Mouse (Mus musculus) liver, postnatal 0 days (tissue): ENCODE results near the gene Ago3. TPM values are rescaled to one million over a fixed set of nuclear protein-coding genes. Genes with fewer than 3 reads are reported as not detected.

Experiments
- ATAC-seq: fragments of 200-750 bp; cut with Nextera tagmentation; 2 replicates; pipeline ENCODE4 v1.8.0; 2017; ENCODE audit warnings: mild to moderate bottlenecking, moderate library complexity
- DNase-seq: peaks from one replicate; pipeline ENCODE4 v3.0.0-alpha.2; 2016
- H3K27ac ChIP-seq: fragments of 300-500 bp; sonication (generic); 2 replicates; pipeline ENCODE4 v1.5.1; 2014; ENCODE audit warnings: antibody characterized with exemption, moderate library complexity, mild to moderate bottlenecking, low read depth
- H3K27me3 ChIP-seq: fragments of 300-500 bp; sonication (generic); 2 replicates; pipeline ENCODE4 v1.6.1; 2014; ENCODE audit warnings: low read length, control low read depth, mixed read lengths; ENCODE audit not compliant: insufficient read depth
- H3K36me3 ChIP-seq: fragments of 300-500 bp; sonication (generic); replicated peaks from 2 replicates; pipeline ENCODE4 v1.6.1; 2014; ENCODE audit warnings: mild to moderate bottlenecking, control low read depth, low read length, moderate library complexity, mixed read lengths; ENCODE audit not compliant: insufficient read depth
- H3K4me1 ChIP-seq: fragments of 300-500 bp; sonication (generic); 2 replicates; pipeline ENCODE4 v1.6.1; 2014; ENCODE audit warnings: antibody characterized with exemption, mild to moderate bottlenecking, control low read depth; ENCODE audit not compliant: insufficient read depth
- H3K4me2 ChIP-seq: fragments of 300-500 bp; sonication (generic); 2 replicates; pipeline ENCODE4 v1.6.1; 2014; ENCODE audit warnings: low read depth, mild to moderate bottlenecking, low read length, moderate library complexity, mixed read lengths
- H3K4me3 ChIP-seq: fragments of 300-500 bp; sonication (generic); 2 replicates; pipeline ENCODE4 v1.5.1; 2014; ENCODE audit warnings: low read depth, low read length
- H3K9ac ChIP-seq: fragments of 300-500 bp; sonication (generic); replicated peaks from 2 replicates; pipeline ENCODE4 v1.6.1; 2014; ENCODE audit warnings: mild to moderate bottlenecking, moderate library complexity
- H3K9me3 ChIP-seq: fragments of 300-500 bp; sonication (generic); 2 replicates; pipeline ENCODE4 v1.6.1; 2016; ENCODE audit warnings: mild to moderate bottlenecking, control low read depth, low read length, mixed read lengths
- CTCF ChIP-seq: sonication (generic); IDR thresholded peaks from 2 replicates; pipeline ENCODE4 v1.5.1; 2016; ENCODE audit warnings: antibody characterized with exemption, low read depth
- EP300 ChIP-seq: IDR thresholded peaks from 2 replicates; pipeline ENCODE4 v1.6.1; 2016; ENCODE audit warnings: antibody characterized with exemption, low read depth, mild to moderate bottlenecking
- WGBS: fragments of 180-500 bp; shearing (Covaris S2); extraction: QIAGEN DNeasy Blood & Tissue Kit; methylation state at CpG from one replicate; pipeline ENCODE4 v1.1.7; 2014; ENCODE audit not compliant: insufficient replicate concordance; 5-methylcytosine and 5-hydroxymethylcytosine counted together
- polyA plus RNA-seq: library from polyadenylated mRNA; unstranded; fragments of >200 nt; fragmentation: Nextera tagmentation; extraction: Ambion mirVana; gene quantifications from 2 replicates; pipeline ENCODE4 v1.2.1, GENCODE M21; 2015

Gene Ago3
- polyA plus RNA-seq, 1 experiment from 2014 or later: 5.2 TPM

- no peaks in the 10 kb centered on the region for H3K36me3 ChIP-seq
- no peak overlapping the region for H3K4me2 ChIP-seq
- TF ChIP-seq EP300 (no peak), CTCF (no peak)
- H3K9ac ChIP-seq: no peak overlapping the region
- ATAC-seq (no peak), DNase-seq (no peak)
- no peak overlapping the region for H3K27ac ChIP-seq
- peaks cover 5% of the 10 kb centered on the region; the same call in 1 of the 2 replicates for H3K9me3 ChIP-seq
- no peaks in the 10 kb centered on the region for H3K27me3 ChIP-seq
- 84% methylated on average over 7 of the region's 7 CpGs for WGBS
- H3K4me3 ChIP-seq: no peak overlapping the region
- H3K4me1 ChIP-seq: peaks cover 4% of the 10 kb centered on the region
Measured at GRCm38 (mm10) chr4:126310344-126310743, 119.0 kb downstream of the Ago3 start.

- H3K27ac ChIP-seq: no peak overlapping the region
- DNase-seq (peak; percentile 89), ATAC-seq (peak; percentile 71)
- peaks cover 4% of the 10 kb centered on the region for H3K4me1 ChIP-seq
- WGBS: under 1% methylated on average over 7 of the region's 7 CpGs
- TF ChIP-seq EP300: no peak
- TF ChIP-seq CTCF: peak; percentile 89
- H3K9me3 ChIP-seq: peaks cover 5% of the 10 kb centered on the region; the same call in 1 of the 2 replicates
- H3K4me2 ChIP-seq: no peak overlapping the region
- no peak overlapping the region for H3K9ac ChIP-seq
- H3K27me3 ChIP-seq: no peaks in the 10 kb centered on the region
- H3K4me3 ChIP-seq: no peak overlapping the region
- no peaks in the 10 kb centered on the region for H3K36me3 ChIP-seq
Measured at GRCm38 (mm10) chr4:126309922-126310309, 119.4 kb downstream of the Ago3 start.

- Histone ChIP-seq H3K4me1 (peaks cover 4% of the 10 kb centered on the region), H3K9ac (no peak overlapping the region), H3K27me3 (no peaks in the 10 kb centered on the region), H3K36me3 (no peaks in the 10 kb centered on the region), H3K9me3 (peaks cover 5% of the 10 kb centered on the region; the same call in 1 of the 2 replicates), H3K27ac (no peak overlapping the region), H3K4me3 (no peak overlapping the region), H3K4me2 (no peak overlapping the region)
- ATAC-seq (peak; percentile 41; the same call in 1 of the 2 replicates), DNase-seq (no peak)
- TF ChIP-seq EP300 (no peak), CTCF (peak; percentile 38)
- WGBS: 16% methylated on average over 20 of the region's 20 CpGs
Measured at GRCm38 (mm10) chr4:126309211-126309921, 120.0 kb downstream of the Ago3 start.

- no peak overlapping the region for H3K4me3 ChIP-seq
- H3K27me3 ChIP-seq: peaks cover 15% of the 10 kb centered on the region
- ATAC-seq: no peak
- H3K27ac ChIP-seq: no peak overlapping the region
- no peak for DNase-seq
- no peak for TF ChIP-seq CTCF
- TF ChIP-seq EP300: no peak
- WGBS: 16% methylated on average over 2 of the region's 2 CpGs
- no peak overlapping the region for H3K9ac ChIP-seq
- H3K36me3 ChIP-seq: no peaks in the 10 kb centered on the region
- peaks cover 4% of the 10 kb centered on the region for H3K4me1 ChIP-seq
- peaks cover 5% of the 10 kb centered on the region; the same call in 1 of the 2 replicates for H3K9me3 ChIP-seq
- H3K4me2 ChIP-seq: no peak overlapping the region
Measured at GRCm38 (mm10) chr4:126306827-126307226, 122.5 kb downstream of the Ago3 start.

GRCm38 (mm10) chr4:126306058-126306457 lies 123.3 kb downstream of the Ago3 start:
- TF ChIP-seq CTCF: peak; percentile 29; the same call in 1 of the 2 replicates
- no peak for TF ChIP-seq EP300
- peaks cover 10% of the 10 kb centered on the region for H3K4me1 ChIP-seq
- H3K4me3 ChIP-seq: no peak overlapping the region
- H3K27ac ChIP-seq: no peak overlapping the region
- peaks cover 5% of the 10 kb centered on the region; the same call in 1 of the 2 replicates for H3K9me3 ChIP-seq
- no peak overlapping the region for H3K9ac ChIP-seq
- ATAC-seq (no peak), DNase-seq (no peak)
- WGBS: 83% methylated on average over 6 of the region's 6 CpGs
- H3K27me3 ChIP-seq: peaks cover 23% of the 10 kb centered on the region
- no peaks in the 10 kb centered on the region for H3K36me3 ChIP-seq
- H3K4me2 ChIP-seq: no peak overlapping the region

- H3K27me3 ChIP-seq: peaks cover 29% of the 10 kb centered on the region
- no peak overlapping the region for H3K9ac ChIP-seq
- peaks cover 12% of the 10 kb centered on the region for H3K4me1 ChIP-seq
- no peak overlapping the region for H3K4me3 ChIP-seq
- peaks cover 5% of the 10 kb centered on the region; the same call in 1 of the 2 replicates for H3K9me3 ChIP-seq
- H3K36me3 ChIP-seq: no peaks in the 10 kb centered on the region
- ATAC-seq: no peak
- no peak overlapping the region for H3K4me2 ChIP-seq
- no peak for DNase-seq
- TF ChIP-seq CTCF (no peak), EP300 (no peak)
- 68% methylated on average over 1 of the region's 1 CpGs for WGBS
- H3K27ac ChIP-seq: no peak overlapping the region
Measured at GRCm38 (mm10) chr4:126305428-126305827, 123.9 kb downstream of the Ago3 start.
